Mouse (Mus musculus): Measurements from ENCODE around the gene Dlg1.

GRCm38 (mm10) chr16:31664287-31664597 lies 999 bp downstream of the Dlg1 start:
- TF ChIP-seq ZC3H11A (IDR thresholded peaks at IDR 0.05; ENCODE audit: borderline replicate concordance, low read depth, low read length) (no peak), CHD2 (IDR thresholded peaks at IDR 0.05; ENCODE audit: low read depth, low read length) (no peak), MAFK (IDR thresholded peaks at IDR 0.05; ENCODE audit: insufficient read depth, low read depth, low read length) (no peak)

Measured in ES-E14 (cell line).